Mouse (Mus musculus) ES-E14 (cell line): ENCODE measurements at regions not wholly inside any gene's neighbourhood (a gene's known extent, or its start where the extent isn't known, plus 50 kb on each side); places are given as distances from the start of the nearest gene placed in this dataset.

ENCODE experiments used
- CHD2 ChIP-seq: IDR thresholded peaks from 2 replicates; pipeline ENCODE4 v1.6.1; 2014; ENCODE audit warnings: mild to moderate bottlenecking, low read depth, low read length, inconsistent platforms
- MAFK ChIP-seq: IDR thresholded peaks from 2 replicates; pipeline ENCODE4 v1.6.1; 2014; ENCODE audit warnings: mild to moderate bottlenecking, low read depth, low read length, inconsistent platforms; ENCODE audit not compliant: insufficient read depth
- ZC3H11A ChIP-seq: IDR thresholded peaks from 2 replicates; pipeline ENCODE4 v1.6.1; 2012; ENCODE audit warnings: low read depth, mild to moderate bottlenecking, inconsistent platforms, low read length, borderline replicate concordance
- ZNF384 ChIP-seq: IDR thresholded peaks from 2 replicates; pipeline ENCODE4 v1.6.1; 2012; ENCODE audit warnings: low read depth, low read length, inconsistent platforms

GRCm38 (mm10) chr14:105392079-105392813, 133.9 kb downstream of the Ndfip2 start:
- no peak for TF ChIP-seq MAFK
- TF ChIP-seq CHD2, result no peak
- no peak for TF ChIP-seq ZNF384
- TF ChIP-seq ZC3H11A, result no peak
